Mouse (Mus musculus): Measurements from ENCODE around the gene Mtmr10.

DNA sequence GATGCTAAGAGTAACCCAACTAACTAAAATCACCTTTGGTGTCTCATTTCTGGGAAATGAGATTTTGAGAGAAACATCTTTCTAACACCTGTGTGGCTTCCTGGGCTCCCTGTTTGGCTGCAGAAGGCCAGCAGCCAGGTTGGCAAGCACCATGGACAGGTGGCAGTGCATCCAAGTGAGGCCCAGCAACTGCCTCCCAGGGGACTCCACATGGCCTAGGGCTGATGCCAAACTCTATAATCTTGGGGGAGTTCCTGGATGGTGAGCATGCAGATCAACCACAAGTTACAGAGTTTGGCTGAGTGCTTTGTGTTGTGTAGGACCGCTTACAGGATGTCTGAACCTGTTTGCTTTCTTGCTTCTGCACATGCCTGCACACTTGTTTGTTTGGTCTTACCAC, 45.2 kb downstream of the Mtmr10 start:
- no peak for TF ChIP-seq FLI1 (IDR thresholded peaks at IDR 0.05; ENCODE audit: low read length)
- no peak for TF ChIP-seq GATA1 (IDR thresholded peaks at IDR 0.05; ENCODE audit: borderline replicate concordance, low read length)

Measured in megakaryocyte, embryonic 14.5 days (primary cell).